Mouse (Mus musculus): ENCODE data around the gene Ppm1d.

- TF ChIP-seq CTCF (IDR thresholded peaks at IDR 0.05; ENCODE audit: low read depth) (no peak), EP300 (IDR thresholded peaks at IDR 0.05; ENCODE audit: low read depth) (no peak)
Observed at GRCm38 (mm10) chr11:85308799-85309198, 2.2 kb upstream of the Ppm1d start.

All from heart, postnatal 0 days (tissue).